In genomic region chr8:108908540-108908939, GRCm38 (mm10) we compare ENCODE assay signal across 23 mouse cellular contexts.
DNase-seq lines count a peak whose midpoint lies in the region; ATAC-seq lines count a peak whose summit lies in the region.
"Had no signal": no experiment of that assay in that cellular context is flagged by ENCODE, and none has a peak within 500 bp of the region (broad histone marks: within the 10 kb centered on the region; RNA-seq: fewer than 3 reads in every experiment).

No protein-coding gene starts in this region.

- no peaks in the 10 kb centered on the region for H3K9me3 ChIP-seq in neural tube, embryonic 11.5 days (ENCODE audit: control insufficient read depth, low read length)
- no peaks in the 10 kb centered on the region for H3K9me3 ChIP-seq in hindbrain, embryonic 14.5 days (ENCODE audit: control insufficient read depth, low read length)
- H3K9me3 ChIP-seq in midbrain, embryonic 13.5 days: no peaks in the 10 kb centered on the region
- no peaks in the 10 kb centered on the region for H3K9me3 ChIP-seq in neural tube, embryonic 15.5 days (replicated peaks)
- H3K9me3 ChIP-seq: embryonic facial prominence, embryonic 10.5 days had no signal

- H3K27me3 ChIP-seq in neural tube, embryonic 11.5 days (ENCODE audit: control insufficient read depth, insufficient read depth, low read length): no peaks in the 10 kb centered on the region
- no peaks in the 10 kb centered on the region for H3K27me3 ChIP-seq in hindbrain, embryonic 14.5 days (ENCODE audit: control insufficient read depth, insufficient read depth, low read length)
- H3K27me3 ChIP-seq in midbrain, embryonic 13.5 days: no peaks in the 10 kb centered on the region
- H3K27me3 ChIP-seq in neural tube, embryonic 15.5 days (replicated peaks): no peaks in the 10 kb centered on the region

- no peak overlapping the region for H3K4me2 ChIP-seq in neural tube, embryonic 11.5 days (ENCODE audit: low read depth)
- H3K4me2 ChIP-seq in hindbrain, embryonic 14.5 days (replicated peaks): peak overlapping the region; percentile 17; the same call in 1 of the 2 replicates
- H3K4me2 ChIP-seq in midbrain, embryonic 13.5 days (replicated peaks): peak overlapping the region; percentile 37
- no peak overlapping the region for H3K4me2 ChIP-seq in neural tube, embryonic 15.5 days

- no peak overlapping the region for H3K9ac ChIP-seq in neural tube, embryonic 11.5 days (ENCODE audit: low read length)
- peak overlapping the region; percentile 38 for H3K9ac ChIP-seq in hindbrain, embryonic 14.5 days
- peak overlapping the region; percentile 46; the same call in 1 of the 2 replicates for H3K9ac ChIP-seq in midbrain, embryonic 13.5 days (replicated peaks)
- H3K9ac ChIP-seq in neural tube, embryonic 15.5 days (replicated peaks): no peak overlapping the region; the same call in 1 of the 2 replicates
- H3K9ac ChIP-seq: liver, postnatal 0 days had no signal

- ATAC-seq in neural tube, embryonic 11.5 days (ENCODE audit: insufficient read depth, low FRiP score, low TSS enrichment): no peak
- ATAC-seq in hindbrain, embryonic 14.5 days (ENCODE audit: low FRiP score): no peak
- peak; percentile 43; the same call in 1 of the 2 replicates for ATAC-seq in midbrain, embryonic 13.5 days
- ATAC-seq in neural tube, embryonic 15.5 days (ENCODE audit: low FRiP score): no peak
- ATAC-seq: activated CD4-positive, CD25-positive, alpha-beta regulatory T cell, adult 4 months; CD4-positive, CD25-positive, alpha-beta regulatory T cell, adult 4 months; intestine, postnatal 0 days; liver, postnatal 0 days had no signal

- no peak for DNase-seq in neural tube, embryonic 11.5 days (ENCODE audit: low spot score)
- DNase-seq in neural tube, embryonic 10.5 days (ENCODE audit: extremely low spot score, low spot score): no peak
- no peak for DNase-seq in hindbrain, embryonic 14.5 days (ENCODE audit: low spot score)
- DNase-seq in spleen, postnatal 10 days (ENCODE audit: low spot score in 2 of 2): no peak
- no peak for DNase-seq in cerebellum, postnatal 10 days
- DNase-seq in heart, adult 9 months (ENCODE audit: low spot score in 2 of 2): no peak
- DNase-seq: adrenal gland, postnatal 25 days; cerebellum, adult 18-20 months; gastrocnemius, adult 2 months; layer of hippocampus, postnatal 36 days; liver; liver, postnatal 0 days; lung, postnatal 14 days; retina, postnatal 1 day had no signal

- WGBS in neural tube, embryonic 11.5 days: 72% methylated on average over 16 of the region's 16 CpGs
- 35% methylated on average over 16 of the region's 16 CpGs for WGBS in hindbrain, embryonic 14.5 days
- 26% methylated on average over 16 of the region's 16 CpGs for WGBS in midbrain, embryonic 13.5 days
- 55% methylated on average over 16 of the region's 16 CpGs for WGBS in neural tube, embryonic 15.5 days

- H3K36me3 ChIP-seq in neural tube, embryonic 11.5 days (ENCODE audit: control insufficient read depth, insufficient read depth, low read length): no peaks in the 10 kb centered on the region
- H3K36me3 ChIP-seq in hindbrain, embryonic 14.5 days (replicated peaks; ENCODE audit: control insufficient read depth, insufficient read depth): no peaks in the 10 kb centered on the region
- no peaks in the 10 kb centered on the region for H3K36me3 ChIP-seq in midbrain, embryonic 13.5 days
- no peaks in the 10 kb centered on the region for H3K36me3 ChIP-seq in neural tube, embryonic 15.5 days

- H3K27ac ChIP-seq in neural tube, embryonic 11.5 days (ENCODE audit: low read depth, low read length): peak overlapping the region; percentile 73; the same call in 1 of the 2 replicates
- peak overlapping the region; percentile 85 for H3K27ac ChIP-seq in hindbrain, embryonic 14.5 days
- peak overlapping the region; percentile 92 for H3K27ac ChIP-seq in midbrain, embryonic 13.5 days
- H3K27ac ChIP-seq in neural tube, embryonic 15.5 days (replicated peaks): peak overlapping the region; percentile 23
- H3K27ac ChIP-seq: embryonic facial prominence, embryonic 10.5 days; gastrocnemius, adult 2 months; kidney, postnatal 0 days; layer of hippocampus, adult 2 months; stomach, postnatal 0 days had no signal

- no peak overlapping the region for H3K4me3 ChIP-seq in neural tube, embryonic 11.5 days (ENCODE audit: low read depth, low read length)
- H3K4me3 ChIP-seq in hindbrain, embryonic 14.5 days (replicated peaks; ENCODE audit: low read length): no peak overlapping the region
- peak overlapping the region; percentile 11; the same call in 1 of the 2 replicates for H3K4me3 ChIP-seq in midbrain, embryonic 13.5 days (replicated peaks)
- H3K4me3 ChIP-seq in neural tube, embryonic 15.5 days (replicated peaks): no peak overlapping the region
- H3K4me3 ChIP-seq: embryonic facial prominence, embryonic 10.5 days; gastrocnemius, adult 2 months; layer of hippocampus, adult 2 months had no signal

- H3K4me1 ChIP-seq in neural tube, embryonic 11.5 days (ENCODE audit: control insufficient read depth, insufficient read depth, low read length): peaks cover 28% of the 10 kb centered on the region; the same call in 1 of the 2 replicates
- peaks cover 53% of the 10 kb centered on the region for H3K4me1 ChIP-seq in hindbrain, embryonic 14.5 days (replicated peaks; ENCODE audit: control insufficient read depth, insufficient read depth, low read length)
- peaks cover 75% of the 10 kb centered on the region for H3K4me1 ChIP-seq in midbrain, embryonic 13.5 days (replicated peaks)
- peaks cover 49% of the 10 kb centered on the region for H3K4me1 ChIP-seq in neural tube, embryonic 15.5 days

Comparison
In these comparisons a context has a peak if more than half of its experiments do, and no peak if none do; other contexts are left out.
1. H3K27ac ChIP-seq: peak in every context shown above with its lines; median percentile 92 in midbrain, embryonic 13.5 days; 85 in hindbrain, embryonic 14.5 days; 73 in neural tube, embryonic 11.5 days; 23 in neural tube, embryonic 15.5 days.
2. H3K4me2 ChIP-seq: peak in hindbrain, embryonic 14.5 days (single experiment) and midbrain, embryonic 13.5 days (single experiment); none in neural tube, embryonic 11.5 days (single experiment) and neural tube, embryonic 15.5 days (single experiment).
3. H3K9ac ChIP-seq: peak in hindbrain, embryonic 14.5 days (single experiment) and midbrain, embryonic 13.5 days (single experiment); none in neural tube, embryonic 11.5 days (single experiment) and neural tube, embryonic 15.5 days (single experiment).